ENCODE assay signal across 1 mouse cellular context in the genomic region with DNA sequence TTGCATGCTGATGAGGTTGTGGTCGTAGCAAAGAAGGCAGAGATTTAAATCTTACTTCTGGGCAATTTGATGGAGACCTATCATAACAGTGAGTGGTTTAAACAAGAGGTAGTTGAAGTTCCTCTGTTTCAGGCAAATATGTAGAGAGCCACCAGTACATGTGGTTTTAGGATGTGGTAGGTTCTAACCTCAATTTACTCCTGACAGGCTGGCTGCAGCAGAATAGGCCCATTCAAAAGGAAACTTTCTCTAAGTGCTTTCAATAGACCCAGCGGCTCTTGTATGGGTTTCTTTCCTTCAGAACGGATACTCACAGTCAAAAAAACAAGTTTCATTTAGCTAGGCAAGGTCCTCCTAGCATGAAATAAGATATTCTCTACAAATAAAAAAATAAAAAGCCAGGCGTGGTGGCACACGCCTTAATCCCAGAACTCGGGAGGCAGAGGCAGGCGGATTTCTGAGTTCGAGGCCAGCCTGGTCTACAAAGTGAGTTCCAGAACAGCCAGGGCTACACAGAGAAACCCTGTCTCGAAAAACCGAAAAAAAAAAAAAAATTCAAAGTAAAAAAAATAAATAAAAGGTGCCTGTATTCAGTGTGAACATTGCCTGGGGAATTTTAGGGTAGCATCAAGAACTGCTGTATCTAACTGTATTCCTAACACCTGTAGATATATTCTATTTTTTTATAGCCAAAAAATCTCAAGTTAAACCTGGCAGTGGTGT.
TF ChIP-seq lines count a peak whose summit lies in the region.

No protein-coding gene starts in this region.

TF ChIP-seq in CH12.LX, 34 proteins besides CTCF, POLR2A, EP300 and RAD21 (continued from another document):
- TF ChIP-seq JUND (conservative IDR thresholded peaks at IDR 0.05; ENCODE audit: low read depth, low read length) (peak; percentile 86), JUN (IDR thresholded peaks at IDR 0.05; ENCODE audit: insufficient read depth, low read depth, low read length) (peak; percentile 80), PAX5 (IDR thresholded peaks at IDR 0.05; ENCODE audit: low read length) (no peak), E2F4 (IDR thresholded peaks at IDR 0.05; ENCODE audit: insufficient replicate concordance, low read depth, low read length) (no peak), RCOR1 (conservative IDR thresholded peaks at IDR 0.05; ENCODE audit: low read depth, low read length) (peak; percentile 97), HCFC1 (IDR thresholded peaks at IDR 0.05; ENCODE audit: low read depth, low read length) (no peak; the same call in 1 of the 2 replicates), ZMIZ1 (IDR thresholded peaks at IDR 0.05; ENCODE audit: low read depth, low read length) (no peak), MAX (IDR thresholded peaks at IDR 0.05; ENCODE audit: low read length) (peak; percentile 65; the same call in 1 of the 2 replicates), CHD1 (IDR thresholded peaks at IDR 0.05; ENCODE audit: low read depth, low read length) (peak; percentile 92; the same call in 1 of the 2 replicates), BHLHE40 (IDR thresholded peaks at IDR 0.05; ENCODE audit: low read depth, low read length) (peak; percentile 87), USF2 (conservative IDR thresholded peaks at IDR 0.05; ENCODE audit: low read depth, low read length) (no peak), ZC3H11A (IDR thresholded peaks at IDR 0.05; ENCODE audit: low read depth, low read length) (no peak), ZNF384 (IDR thresholded peaks at IDR 0.05; ENCODE audit: low read depth, low read length) (peak; percentile 81)
